Mouse (Mus musculus): ENCODE data around the gene Tex2.

DNA sequence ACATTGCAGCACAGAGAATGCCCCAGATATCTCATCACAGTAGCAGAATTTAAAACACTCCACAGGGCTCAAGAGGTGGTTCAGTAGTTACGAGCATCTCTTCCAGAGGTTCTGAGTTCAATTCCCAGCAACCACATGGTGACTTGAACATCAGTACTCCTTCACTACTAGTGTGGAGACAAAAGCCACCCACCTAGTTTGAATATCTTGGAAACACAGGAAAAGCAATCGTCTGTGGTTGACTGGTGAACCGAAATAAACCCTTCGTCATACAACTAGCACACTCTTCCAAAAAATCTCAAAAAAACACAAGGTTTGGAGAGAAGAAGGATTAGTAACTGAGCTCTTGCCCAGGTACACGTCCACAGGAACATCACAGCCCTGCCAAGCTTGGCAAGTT, 149.4 kb downstream of the Tex2 start:
- TF ChIP-seq CTCF (IDR thresholded peaks at IDR 0.05) (no peak), EP300 (IDR thresholded peaks at IDR 0.05) (no peak)

Measured in lung, postnatal 0 days (tissue).